Mouse (Mus musculus) lung, postnatal 14 days (tissue): ENCODE measurements around the gene Trip6.

Experiments
- DNase-seq: peaks from one replicate; pipeline ENCODE4 v3.0.0; 2021

Gene Trip6

DNA sequence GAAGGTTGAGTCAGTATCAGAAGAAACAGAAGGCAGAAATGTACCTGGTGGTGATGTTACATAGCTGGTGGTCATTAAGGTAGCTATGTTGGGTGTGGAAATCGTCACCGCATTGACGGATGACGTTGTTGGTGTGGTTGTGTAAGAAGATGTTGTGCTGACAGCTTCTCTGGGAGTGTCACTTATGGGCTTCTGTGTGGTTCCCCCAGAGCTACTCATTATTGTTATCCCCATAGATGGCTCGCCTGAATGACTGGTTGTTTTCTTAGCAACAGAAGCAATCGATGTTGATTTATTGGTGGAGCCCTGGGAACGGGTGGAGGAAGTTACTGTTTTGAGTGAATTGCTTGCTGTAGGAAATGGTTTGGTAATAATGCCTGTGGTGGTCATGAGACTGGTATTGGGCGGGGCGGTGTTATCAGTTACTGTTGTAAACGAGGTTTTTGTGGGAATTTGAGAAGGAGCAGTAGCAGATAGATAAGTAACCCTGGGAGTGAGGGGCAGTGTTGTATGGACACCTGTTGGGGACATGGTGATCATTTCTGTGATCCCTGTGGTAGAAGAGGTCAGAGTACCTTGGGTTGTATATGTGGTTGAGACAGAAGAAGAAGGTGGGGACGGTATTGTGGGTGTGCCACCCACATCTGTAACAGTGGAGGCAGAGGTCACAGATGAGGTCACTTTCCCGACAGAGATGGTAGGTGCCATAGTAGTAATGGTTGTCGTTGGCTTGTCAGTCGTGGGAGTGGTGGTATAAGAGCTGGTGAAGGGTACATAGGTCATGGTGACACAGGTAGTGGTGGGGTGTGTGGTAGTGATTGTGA is 50.1 kb downstream of the Trip6 start:
- no peak for DNase-seq
